Mouse (Mus musculus): ENCODE data around the gene Olfr1392.

- no peak for TF ChIP-seq GATA1 (IDR thresholded peaks at IDR 0.05; ENCODE audit: low read length)
- no peak for TF ChIP-seq TAL1 (IDR thresholded peaks at IDR 0.05; ENCODE audit: low read length)
Observed at GRCm38 (mm10) chr11:49251380-49251761, 33.7 kb upstream of the Olfr1392 start.

Measured in erythroblast, embryonic 14.5 days (primary cell).